Mouse (Mus musculus) hindbrain, embryonic 14.5 days (tissue): ENCODE measurements around the gene Gfm2. TPM values are rescaled to one million over a fixed set of nuclear protein-coding genes. Genes with fewer than 3 reads are reported as not detected.

Source experiments
- polyA plus RNA-seq: library from polyadenylated mRNA; unstranded; fragments of >200 nt; fragmentation: Nextera tagmentation; extraction: Ambion mirVana; gene quantifications from 2 replicates; pipeline ENCODE4 v1.2.1, GENCODE M21; 2014

The Gfm2 gene
- polyA plus RNA-seq, 1 experiment from 2014 or later, result 33.5 TPM

Other genes with a start within 250 kb of the Gfm2 start
- gene Gcnt4, start 213.2 kb upstream of the Gfm2 start, polyA plus RNA-seq, result 0.04 and 0.08 TPM in 2 replicates
- not detected in 2 replicates for gene 1700029F12Rik, start 103.6 kb upstream of the Gfm2 start, polyA plus RNA-seq
- gene Fam169a, start 70.7 kb upstream of the Gfm2 start, polyA plus RNA-seq, result 38.3 and 46.3 TPM in 2 replicates
- gene Gm6169, start 38.7 kb upstream of the Gfm2 start, polyA plus RNA-seq, result 0.60 and 1.2 TPM in 2 replicates
- gene Nsa2, start within 50 bp of the Gfm2 start, polyA plus RNA-seq, result 40.1 and 44.4 TPM in 2 replicates
- gene Hexb, start 60.4 kb downstream of the Gfm2 start, polyA plus RNA-seq, result 45.3 and 50.7 TPM in 2 replicates
- gene Enc1, start 103.2 kb downstream of the Gfm2 start, polyA plus RNA-seq, result 80.5 and 82.4 TPM in 2 replicates